Mouse (Mus musculus): ENCODE results near the gene Gstm6. TPM values are rescaled to one million over a fixed set of nuclear protein-coding genes. Genes with fewer than 3 reads are reported as not detected.
"Not testable (repeated sequence)": the region's sequence is repeated elsewhere in the genome, so short reads cannot be mapped to it uniquely, and the experiment has no call there.

The Gstm6 gene
- 6.9 and 8.1 TPM in 2 replicates for polyA plus RNA-seq (2014; fragmentation: Nextera tagmentation; extraction: Ambion mirVana)

DNA sequence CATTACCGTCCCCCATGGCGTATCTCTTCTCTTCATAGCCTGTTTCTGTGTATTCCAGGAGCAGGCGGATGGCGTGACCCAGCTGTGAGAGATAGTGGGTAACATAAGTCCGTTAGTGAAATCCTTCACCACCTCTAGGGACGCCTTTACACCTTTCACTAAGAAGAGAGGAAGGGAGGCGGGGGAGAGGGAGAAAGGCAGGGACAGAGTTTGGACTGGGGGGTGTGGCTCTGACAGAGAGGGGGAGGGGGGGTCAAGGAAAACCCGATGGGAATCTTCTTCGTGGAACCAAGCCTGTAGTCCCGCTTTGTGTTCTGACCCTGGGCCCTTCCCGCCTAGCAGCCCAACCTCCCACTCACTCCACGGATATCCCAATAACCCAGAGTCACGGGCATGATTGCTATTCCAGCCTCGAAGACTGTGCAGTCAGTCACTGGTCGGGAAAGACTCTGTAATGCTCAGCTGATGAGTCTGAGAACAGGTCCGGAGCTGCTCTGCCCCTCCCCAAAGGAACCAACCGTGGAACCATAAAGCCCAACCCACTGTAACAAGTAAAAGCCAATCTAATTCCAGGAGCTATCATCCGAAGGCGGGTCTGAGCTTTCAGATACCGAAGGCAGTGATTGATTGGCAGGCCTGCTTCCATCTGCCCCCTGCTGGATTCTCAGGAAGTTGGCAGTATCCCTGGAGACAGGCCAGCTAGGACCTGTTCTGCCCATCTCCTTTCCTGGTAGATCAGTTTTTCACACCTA is at the start of gene Gstm6:
Gene Gstm6, minus strand, starts transcription at position 511 of the 752 bp plus-strand sequence.
- Histone ChIP-seq H3K4me2 (replicated peaks; ENCODE audit: low read depth, low read length) (peak within 1 kb of the TSS; percentile 35), H3K9ac (replicated peaks; ENCODE audit: low read depth, low read length) (no peak within 1 kb of the TSS), H3K36me3 (ENCODE audit: control insufficient read depth, insufficient read depth, low read length) (no peaks in the 10 kb centered on the region), H3K4me1 (ENCODE audit: control insufficient read depth, insufficient read depth, low read length) (0 out of 2 replicates have a peak, but pooled peaks cover 9% of the 10 kb centered on the region), H3K4me3 (ENCODE audit: low read depth, low read length) (0 out of 2 replicates have a peak within 1 kb of the TSS, but pooled peaks have one; percentile 0), H3K27ac (ENCODE audit: low read length) (no peak within 1 kb of the TSS), H3K9me3 (ENCODE audit: control insufficient read depth, low read depth, low read length) (no peaks in the 10 kb centered on the region), H3K27me3 (ENCODE audit: control insufficient read depth, insufficient read depth, low read length) (no peaks in the 10 kb centered on the region)
- peak; percentile 73 for ATAC-seq (ENCODE audit: insufficient number of reproducible peaks, insufficient read depth, low FRiP score, low read depth)
- 14% methylated on average over 20 of the region's 20 CpGs for WGBS

DNA sequence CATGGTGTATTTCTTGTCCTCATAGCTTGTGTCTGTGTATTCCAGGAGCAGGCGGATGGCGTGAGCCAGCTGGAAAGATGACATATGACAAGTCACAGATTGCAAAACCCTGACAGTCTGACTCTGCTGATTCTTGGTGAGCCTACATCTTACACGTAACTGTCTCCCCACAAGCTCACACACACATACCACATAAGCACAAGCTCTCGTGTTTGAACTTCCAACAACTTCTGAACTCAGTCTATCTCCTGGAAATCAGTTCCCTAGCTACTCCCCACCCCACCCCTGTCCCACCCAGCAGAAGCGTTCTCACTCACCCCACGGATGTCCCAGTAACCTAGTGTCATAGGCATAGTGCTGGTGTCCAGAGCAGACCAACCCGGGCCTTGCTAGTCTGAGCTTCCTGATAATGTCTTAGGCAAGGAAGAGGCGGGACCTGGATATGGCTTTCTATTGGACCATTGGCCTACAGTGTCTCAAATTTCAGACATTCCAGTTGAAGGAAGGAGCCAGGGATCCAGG is 42.6 kb upstream of the Gstm6 start, which contains the start of gene Gstm2:
Gene Gstm2, minus strand, starts transcription at position 413 of the 522 bp plus-strand sequence.
- WGBS: 21% methylated on average over 8 of the region's 8 CpGs
- 0 out of 2 replicates have a peak within 1 kb of the TSS, but pooled peaks have one; percentile 0 for H3K9ac ChIP-seq (replicated peaks; ENCODE audit: low read depth, low read length)
- H3K27me3 ChIP-seq (ENCODE audit: control insufficient read depth, insufficient read depth, low read length): no peaks in the 10 kb centered on the region
- no peaks in the 10 kb centered on the region for H3K9me3 ChIP-seq (ENCODE audit: control insufficient read depth, low read depth, low read length)
- peak within 1 kb of the TSS; percentile 35 for H3K4me2 ChIP-seq (replicated peaks; ENCODE audit: low read depth, low read length)
- H3K36me3 ChIP-seq (ENCODE audit: control insufficient read depth, insufficient read depth, low read length): no peaks in the 10 kb centered on the region
- H3K27ac ChIP-seq (ENCODE audit: low read length): peak within 1 kb of the TSS; percentile 56; the same call in 1 of the 2 replicates
- peak within 1 kb of the TSS; percentile 22 for H3K4me3 ChIP-seq (ENCODE audit: low read depth, low read length)
- ATAC-seq (ENCODE audit: insufficient number of reproducible peaks, insufficient read depth, low FRiP score, low read depth): peak; percentile 91
- peaks cover 14% of the 10 kb centered on the region for H3K4me1 ChIP-seq (ENCODE audit: control insufficient read depth, insufficient read depth, low read length)

DNA sequence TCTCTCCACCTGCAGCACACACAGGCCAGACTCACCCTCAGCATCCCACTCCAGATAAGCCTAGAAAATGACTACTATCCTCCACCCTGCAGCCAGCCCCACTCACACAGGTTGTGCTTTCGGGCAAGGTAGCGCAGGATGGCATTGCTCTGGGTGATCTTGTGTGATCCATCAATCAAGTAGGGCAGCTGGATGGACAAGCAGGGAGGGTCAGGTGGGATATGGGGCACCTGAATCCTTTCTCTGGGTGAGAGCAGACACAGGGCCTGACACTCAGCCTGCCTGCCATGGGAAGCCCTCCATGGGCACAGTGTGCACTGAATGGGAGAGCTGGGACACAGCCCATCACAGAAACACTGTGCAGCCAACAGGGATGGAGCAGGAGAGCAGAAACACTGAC is 41.6 kb upstream of the Gstm6 start:
- not testable (repeated sequence) for H3K36me3 ChIP-seq (ENCODE audit: control insufficient read depth, insufficient read depth, low read length); H3K27me3 ChIP-seq (ENCODE audit: control insufficient read depth, insufficient read depth, low read length); H3K9ac ChIP-seq (replicated peaks; ENCODE audit: low read depth, low read length); H3K27ac ChIP-seq (ENCODE audit: low read length); ATAC-seq (ENCODE audit: insufficient number of reproducible peaks, insufficient read depth, low FRiP score, low read depth); H3K4me3 ChIP-seq (ENCODE audit: low read depth, low read length); H3K9me3 ChIP-seq (ENCODE audit: control insufficient read depth, low read depth, low read length)
- Histone ChIP-seq H3K4me1 (ENCODE audit: control insufficient read depth, insufficient read depth, low read length) (peaks cover 14% of the 10 kb centered on the region), H3K4me2 (replicated peaks; ENCODE audit: low read depth, low read length) (peak overlapping the region; percentile 35; the same call in 1 of the 2 replicates)
- 95% methylated on average over 2 of the region's 2 CpGs for WGBS

DNA sequence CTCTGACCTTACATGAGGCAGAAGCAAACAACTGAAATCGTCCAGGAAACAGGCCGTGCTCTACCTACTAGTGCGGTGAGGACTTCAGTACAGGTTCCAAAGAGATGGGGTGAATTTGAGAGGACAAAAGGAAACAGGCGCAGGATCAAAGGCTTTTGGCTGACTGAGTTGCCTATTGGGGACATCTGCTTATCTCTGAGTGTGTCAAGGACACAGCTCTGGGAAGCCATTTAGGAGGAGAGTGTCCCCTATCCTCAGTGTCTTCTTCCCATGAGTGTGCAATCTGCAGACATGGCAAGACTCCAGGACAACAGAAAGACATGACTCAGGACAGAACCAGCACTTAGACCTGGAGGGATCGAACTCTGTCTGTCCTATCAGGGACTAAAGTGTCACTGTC is 40.9 kb upstream of the Gstm6 start:
- 82% methylated on average over 5 of the region's 5 CpGs for WGBS

DNA sequence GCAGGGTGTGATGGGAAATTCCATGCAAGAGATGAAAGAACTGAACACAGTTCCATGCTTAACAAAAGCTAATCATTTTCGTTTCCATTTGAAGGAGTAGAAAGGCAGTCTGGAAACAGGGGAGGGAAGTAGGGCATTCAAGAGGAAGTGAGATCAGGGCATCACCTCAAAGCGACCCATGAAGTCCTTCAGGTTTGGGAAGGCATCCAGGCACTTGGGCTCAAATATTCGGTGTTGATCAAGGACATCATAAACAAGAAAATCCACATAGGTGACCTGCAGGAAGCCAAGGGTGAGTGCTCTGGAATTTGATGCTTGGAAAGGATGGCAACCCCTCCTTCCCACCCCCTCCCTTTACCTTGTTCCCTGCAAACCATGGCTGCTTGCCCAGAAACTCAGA is 40.2 kb upstream of the Gstm6 start:
- Histone ChIP-seq H3K36me3 (ENCODE audit: control insufficient read depth, insufficient read depth, low read length) (no peaks in the 10 kb centered on the region), H3K9me3 (ENCODE audit: control insufficient read depth, low read depth, low read length) (no peaks in the 10 kb centered on the region), H3K9ac (replicated peaks; ENCODE audit: low read depth, low read length) (no peak overlapping the region), H3K4me2 (replicated peaks; ENCODE audit: low read depth, low read length) (no peak overlapping the region), H3K4me3 (ENCODE audit: low read depth, low read length) (no peak overlapping the region), H3K4me1 (ENCODE audit: control insufficient read depth, insufficient read depth, low read length) (peaks cover 14% of the 10 kb centered on the region), H3K27me3 (ENCODE audit: control insufficient read depth, insufficient read depth, low read length) (no peaks in the 10 kb centered on the region), H3K27ac (ENCODE audit: low read length) (no peak overlapping the region)
- 58% methylated on average over 3 of the region's 3 CpGs for WGBS
- no peak for ATAC-seq (ENCODE audit: insufficient number of reproducible peaks, insufficient read depth, low FRiP score, low read depth)

More for the DNA sequence above, 40.9 kb upstream of the Gstm6 start:
- H3K4me3 ChIP-seq (ENCODE audit: low read depth, low read length): no peak overlapping the region
- H3K4me1 ChIP-seq (ENCODE audit: control insufficient read depth, insufficient read depth, low read length): peaks cover 14% of the 10 kb centered on the region
- H3K4me2 ChIP-seq (replicated peaks; ENCODE audit: low read depth, low read length): no peak overlapping the region
- no peaks in the 10 kb centered on the region for H3K27me3 ChIP-seq (ENCODE audit: control insufficient read depth, insufficient read depth, low read length)
- no peaks in the 10 kb centered on the region for H3K9me3 ChIP-seq (ENCODE audit: control insufficient read depth, low read depth, low read length)
- H3K9ac ChIP-seq (replicated peaks; ENCODE audit: low read depth, low read length): no peak overlapping the region
- no peak for ATAC-seq (ENCODE audit: insufficient number of reproducible peaks, insufficient read depth, low FRiP score, low read depth)
- H3K36me3 ChIP-seq (ENCODE audit: control insufficient read depth, insufficient read depth, low read length): no peaks in the 10 kb centered on the region
- H3K27ac ChIP-seq (ENCODE audit: low read length): no peak overlapping the region

DNA sequence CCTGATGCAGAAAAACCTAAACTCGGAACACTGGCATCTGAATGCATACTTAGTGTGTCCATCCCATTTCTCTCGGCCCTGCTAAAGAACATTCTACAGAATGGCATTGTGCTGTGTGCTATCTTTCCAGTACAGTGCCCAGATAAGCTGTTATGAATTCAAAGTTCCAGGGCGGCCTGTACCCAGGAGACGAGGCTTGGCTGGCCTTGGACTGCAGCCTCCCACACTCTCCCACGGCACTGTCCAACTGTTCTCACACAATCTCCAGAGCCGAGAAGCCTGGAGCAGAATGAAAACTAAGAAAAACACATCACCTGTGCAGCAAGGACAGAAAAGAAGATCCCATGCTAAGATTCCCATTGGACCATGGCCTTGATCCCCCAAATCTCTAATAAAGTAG is 39.2 kb upstream of the Gstm6 start:
- Histone ChIP-seq H3K4me3 (ENCODE audit: low read depth, low read length) (no peak overlapping the region), H3K9me3 (ENCODE audit: control insufficient read depth, low read depth, low read length) (no peaks in the 10 kb centered on the region), H3K4me2 (replicated peaks; ENCODE audit: low read depth, low read length) (no peak overlapping the region), H3K9ac (replicated peaks; ENCODE audit: low read depth, low read length) (no peak overlapping the region), H3K4me1 (ENCODE audit: control insufficient read depth, insufficient read depth, low read length) (peaks cover 14% of the 10 kb centered on the region), H3K36me3 (ENCODE audit: control insufficient read depth, insufficient read depth, low read length) (no peaks in the 10 kb centered on the region), H3K27me3 (ENCODE audit: control insufficient read depth, insufficient read depth, low read length) (no peaks in the 10 kb centered on the region), H3K27ac (ENCODE audit: low read length) (no peak overlapping the region)
- WGBS: 77% methylated on average over 6 of the region's 6 CpGs
- no peak for ATAC-seq (ENCODE audit: insufficient number of reproducible peaks, insufficient read depth, low FRiP score, low read depth)

DNA sequence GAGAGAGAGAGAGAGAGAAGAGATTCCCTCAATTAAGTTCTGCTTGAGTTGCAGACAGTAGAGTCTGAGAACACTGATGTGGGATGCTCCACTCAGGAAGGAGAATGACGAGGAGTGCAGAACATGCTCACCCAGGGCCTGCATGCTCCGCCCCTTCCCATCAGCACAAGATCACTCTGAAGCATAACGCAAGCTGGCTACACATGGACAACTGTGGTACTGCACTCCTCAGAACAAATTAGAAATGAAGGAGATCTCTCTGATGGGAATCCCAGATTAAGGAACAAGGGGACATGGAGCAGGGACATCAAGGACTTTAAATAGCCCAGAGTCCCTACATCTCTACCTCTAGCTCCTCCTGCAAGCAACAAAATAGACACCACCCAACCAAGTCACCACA is 37.7 kb upstream of the Gstm6 start:
- no peaks in the 10 kb centered on the region for H3K36me3 ChIP-seq (ENCODE audit: control insufficient read depth, insufficient read depth, low read length)
- peaks cover 10% of the 10 kb centered on the region for H3K4me1 ChIP-seq (ENCODE audit: control insufficient read depth, insufficient read depth, low read length)
- H3K9ac ChIP-seq (replicated peaks; ENCODE audit: low read depth, low read length): no peak overlapping the region
- H3K4me3 ChIP-seq (ENCODE audit: low read depth, low read length): no peak overlapping the region
- no peak overlapping the region for H3K4me2 ChIP-seq (replicated peaks; ENCODE audit: low read depth, low read length)
- no peaks in the 10 kb centered on the region for H3K27me3 ChIP-seq (ENCODE audit: control insufficient read depth, insufficient read depth, low read length)
- no peak for ATAC-seq (ENCODE audit: insufficient number of reproducible peaks, insufficient read depth, low FRiP score, low read depth)
- no peaks in the 10 kb centered on the region for H3K9me3 ChIP-seq (ENCODE audit: control insufficient read depth, low read depth, low read length)
- 70% methylated on average over 3 of the region's 3 CpGs for WGBS
- H3K27ac ChIP-seq (ENCODE audit: low read length): no peak overlapping the region

DNA sequence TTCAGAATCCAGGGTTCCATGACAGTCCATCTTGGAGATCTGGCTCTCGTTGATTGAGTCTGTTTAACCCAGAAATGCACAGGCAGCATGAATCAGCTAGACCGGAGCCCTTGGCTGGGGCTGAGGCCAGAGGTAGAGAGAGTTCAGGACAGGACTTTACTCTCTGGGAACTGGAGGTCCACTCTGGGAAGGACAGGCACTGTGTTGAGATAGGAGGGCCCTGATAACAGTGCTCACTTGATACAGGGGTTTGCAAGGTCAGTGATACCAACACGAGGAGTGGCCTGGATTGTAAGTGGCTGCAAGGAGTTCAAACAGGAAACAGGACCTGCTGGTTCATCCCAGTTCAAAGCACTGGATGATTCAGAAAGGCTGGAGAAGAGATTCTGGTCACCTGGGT is 34.1 kb upstream of the Gstm6 start:
- H3K4me1 ChIP-seq (ENCODE audit: control insufficient read depth, insufficient read depth, low read length): no peaks in the 10 kb centered on the region
- H3K27ac ChIP-seq (ENCODE audit: low read length): no peak overlapping the region
- H3K9me3 ChIP-seq (ENCODE audit: control insufficient read depth, low read depth, low read length): no peaks in the 10 kb centered on the region
- no peaks in the 10 kb centered on the region for H3K27me3 ChIP-seq (ENCODE audit: control insufficient read depth, insufficient read depth, low read length)
- H3K36me3 ChIP-seq (ENCODE audit: control insufficient read depth, insufficient read depth, low read length): no peaks in the 10 kb centered on the region
- 0 out of 2 replicates have a peak, but pooled peaks have one; percentile 23 for ATAC-seq (ENCODE audit: insufficient number of reproducible peaks, insufficient read depth, low FRiP score, low read depth)
- H3K4me2 ChIP-seq (replicated peaks; ENCODE audit: low read depth, low read length): no peak overlapping the region
- H3K9ac ChIP-seq (replicated peaks; ENCODE audit: low read depth, low read length): no peak overlapping the region
- WGBS: 60% methylated on average over 3 of the region's 3 CpGs
- H3K4me3 ChIP-seq (ENCODE audit: low read depth, low read length): no peak overlapping the region
